ENCODE assay signal across 10 mouse cellular contexts in the genomic region with DNA sequence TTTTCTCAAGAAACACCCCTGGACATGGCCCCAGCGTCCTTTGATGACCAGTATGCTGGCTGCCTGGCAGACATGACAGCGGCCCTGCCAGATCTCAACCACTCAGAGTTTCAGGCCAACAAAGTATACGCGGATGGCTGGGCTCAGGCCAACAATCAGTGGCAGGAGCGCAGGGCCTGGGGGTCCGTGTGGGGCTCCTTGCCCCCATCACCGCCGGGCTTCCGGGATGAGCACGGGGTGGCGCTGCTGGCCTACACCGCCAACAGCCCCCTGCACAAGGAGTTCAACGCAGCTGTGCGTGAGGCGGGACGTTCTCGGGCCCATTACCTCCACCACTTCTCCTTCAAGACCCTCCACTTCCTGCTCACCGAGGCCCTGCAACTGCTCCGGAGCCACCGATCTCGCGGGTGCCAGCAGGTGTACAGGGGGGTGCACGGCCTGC. TPM values are rescaled to one million over a fixed set of nuclear protein-coding genes. Genes with fewer than 3 reads are reported as not detected.
DNase-seq lines count a peak whose midpoint lies in the region; ATAC-seq and TF ChIP-seq lines count a peak whose summit lies in the region.
"Had no signal": no experiment of that assay in that cellular context is flagged by ENCODE, and none has a peak within 500 bp of the region (broad histone marks: within the 10 kb centered on the region; RNA-seq: fewer than 3 reads in every experiment).

No protein-coding gene starts in this region.

- WGBS in heart, embryonic 13.5 days: 5% methylated on average over 23 of the region's 23 CpGs
- WGBS in liver, embryonic 13.5 days (ENCODE audit: insufficient replicate concordance): 21% methylated on average over 23 of the region's 23 CpGs
- WGBS in stomach, embryonic 15.5 days: 11% methylated on average over 23 of the region's 23 CpGs

- H3K4me3 ChIP-seq in gastrocnemius, adult 2 months: peak overlapping the region; percentile 71
- H3K4me3 ChIP-seq in heart, embryonic 13.5 days: peak overlapping the region; percentile 49
- peak overlapping the region; percentile 32 for H3K4me3 ChIP-seq in liver, embryonic 13.5 days (replicated peaks)
- peak overlapping the region; percentile 32 for H3K4me3 ChIP-seq in stomach, embryonic 15.5 days (replicated peaks)

- no peak for TF ChIP-seq CTCF in gastrocnemius, adult 2 months (IDR thresholded peaks at IDR 0.05)

- ATAC-seq in heart, embryonic 13.5 days (ENCODE audit: extremely low read depth, insufficient number of reproducible peaks, low FRiP score, low TSS enrichment): no peak
- ATAC-seq in liver, embryonic 13.5 days (ENCODE audit: low read depth): no peak
- ATAC-seq in stomach, embryonic 15.5 days (ENCODE audit: insufficient read depth, low FRiP score, low read depth): peak; percentile 36; the same call in 1 of the 2 replicates

- intact Hi-C loops in gastrocnemius, adult 2 months (cut with DNase I): no loop called here

- peak; percentile 58 for DNase-seq in gastrocnemius, adult 2 months
- no peak for DNase-seq in gastrocnemius, adult 18-20 months (ENCODE audit: low spot score)
- peak; percentile 53 for DNase-seq in R1 (ENCODE audit: low read depth, low spot score)
- DNase-seq in liver, embryonic 13.5 days: no peak
- no peak for DNase-seq in right cerebral cortex, adult 18-20 months
- no peak for DNase-seq in yolk sac, embryonic 10.5 days (ENCODE audit: low spot score)

- no peaks in the 10 kb centered on the region for H3K36me3 ChIP-seq in heart, embryonic 13.5 days
- H3K36me3 ChIP-seq in liver, embryonic 13.5 days: no peaks in the 10 kb centered on the region
- no peaks in the 10 kb centered on the region for H3K36me3 ChIP-seq in stomach, embryonic 15.5 days

- H3K4me2 ChIP-seq in heart, embryonic 13.5 days: peak overlapping the region; percentile 73
- H3K4me2 ChIP-seq in liver, embryonic 13.5 days: peak overlapping the region; percentile 61
- H3K4me2 ChIP-seq in stomach, embryonic 15.5 days: peak overlapping the region; percentile 67

- H3K27me3 ChIP-seq in heart, embryonic 13.5 days (replicated peaks): no peaks in the 10 kb centered on the region
- no peaks in the 10 kb centered on the region for H3K27me3 ChIP-seq in liver, embryonic 13.5 days
- no peaks in the 10 kb centered on the region for H3K27me3 ChIP-seq in stomach, embryonic 15.5 days (replicated peaks)

- peak overlapping the region; percentile 67; the same call in 1 of the 2 replicates for H3K27ac ChIP-seq in gastrocnemius, adult 2 months
- H3K27ac ChIP-seq in heart, embryonic 13.5 days (replicated peaks): no peak overlapping the region
- no peak overlapping the region for H3K27ac ChIP-seq in liver, embryonic 13.5 days
- no peak overlapping the region for H3K27ac ChIP-seq in stomach, embryonic 15.5 days

- peaks cover 28% of the 10 kb centered on the region for H3K4me1 ChIP-seq in heart, embryonic 13.5 days
- peaks cover 27% of the 10 kb centered on the region for H3K4me1 ChIP-seq in liver, embryonic 13.5 days (replicated peaks)
- H3K4me1 ChIP-seq in stomach, embryonic 15.5 days: peaks cover 10% of the 10 kb centered on the region; the same call in 1 of the 2 replicates

- peak overlapping the region; percentile 78 for H3K9ac ChIP-seq in heart, embryonic 13.5 days
- H3K9ac ChIP-seq in liver, embryonic 13.5 days: peak overlapping the region; percentile 33
- peak overlapping the region; percentile 12; the same call in 1 of the 2 replicates for H3K9ac ChIP-seq in stomach, embryonic 15.5 days

- H3K9me3 ChIP-seq in heart, embryonic 13.5 days: no peaks in the 10 kb centered on the region
- no peaks in the 10 kb centered on the region for H3K9me3 ChIP-seq in liver, embryonic 13.5 days (replicated peaks)
- no peaks in the 10 kb centered on the region for H3K9me3 ChIP-seq in stomach, embryonic 15.5 days

RNA-seq across cellular contexts. Expression of a gene that starts 2.6 kb away (rescaled TPM):
- total RNA-seq in gastrocnemius, adult 2 months (2021): 10 to 100 TPM; 18.3 to 30.4 TPM
- total RNA-seq in gastrocnemius, adult 18-20 months (2021): 10 to 100 TPM; 28.7 to 33.6 TPM
- polyA plus RNA-seq in heart, embryonic 13.5 days (2015; fragmentation: Nextera tagmentation; extraction: Ambion mirVana): 0.83 and 1.5 TPM in 2 replicates
- polyA plus RNA-seq in liver, embryonic 13.5 days (2015; fragmentation: Nextera tagmentation; extraction: Ambion mirVana): 0.07 and 0.32 TPM in 2 replicates
- polyA plus RNA-seq in stomach, embryonic 15.5 days (2015; fragmentation: Nextera tagmentation; extraction: Ambion mirVana): 0.53 and 0.61 TPM in 2 replicates
- total RNA-seq: MEL had no signal

RNA-seq across cellular contexts. Expression of a gene that starts 5.2 kb away (rescaled TPM):
- total RNA-seq in gastrocnemius, adult 2 months (2021): 100 to 1,000 TPM; 480 to 491 TPM
- total RNA-seq in gastrocnemius, adult 18-20 months (2021): 100 to 1,000 TPM; 558 to 637 TPM
- 3.5 and 4.7 TPM in 2 replicates for polyA plus RNA-seq in heart, embryonic 13.5 days (2015; fragmentation: Nextera tagmentation; extraction: Ambion mirVana)
- 0.22 and 0.48 TPM in 2 replicates for polyA plus RNA-seq in liver, embryonic 13.5 days (2015; fragmentation: Nextera tagmentation; extraction: Ambion mirVana)
- polyA plus RNA-seq in stomach, embryonic 15.5 days (2015; fragmentation: Nextera tagmentation; extraction: Ambion mirVana): 0.48 and 1.2 TPM in 2 replicates
- total RNA-seq: MEL had no signal

RNA-seq across cellular contexts. Expression of a gene that starts 9.9 kb away (rescaled TPM):
- not detected for total RNA-seq in gastrocnemius, adult 2 months (2021)
- total RNA-seq in gastrocnemius, adult 18-20 months (2021): not detected
- 0.06 and 0.11 TPM in 2 replicates for polyA plus RNA-seq in heart, embryonic 13.5 days (2015; fragmentation: Nextera tagmentation; extraction: Ambion mirVana)
- polyA plus RNA-seq in liver, embryonic 13.5 days (2015; fragmentation: Nextera tagmentation; extraction: Ambion mirVana): not detected in 2 replicates
- polyA plus RNA-seq in stomach, embryonic 15.5 days (2015; fragmentation: Nextera tagmentation; extraction: Ambion mirVana): not detected in 2 replicates
- total RNA-seq: MEL had no signal

RNA-seq across cellular contexts. Expression of a gene that starts 23.8 kb away (rescaled TPM):
- 1 to 10 TPM in 1 of 2 experiments, under 1 TPM in 1; 0.10 to 1.3 TPM for total RNA-seq in gastrocnemius, adult 2 months (2021)
- total RNA-seq in gastrocnemius, adult 18-20 months (2021): under 1 TPM; 0.23 to 0.31 TPM
- polyA plus RNA-seq in heart, embryonic 13.5 days (2015; fragmentation: Nextera tagmentation; extraction: Ambion mirVana): not detected in 2 replicates
- not detected in 2 replicates for polyA plus RNA-seq in liver, embryonic 13.5 days (2015; fragmentation: Nextera tagmentation; extraction: Ambion mirVana)
- not detected in 2 replicates for polyA plus RNA-seq in stomach, embryonic 15.5 days (2015; fragmentation: Nextera tagmentation; extraction: Ambion mirVana)
- total RNA-seq: hematopoietic stem cell, adult 5-6 weeks; MEL had no signal

RNA-seq across cellular contexts. Expression of a gene that starts 41.2 kb away (rescaled TPM):
- 1 to 10 TPM in 1 of 2 experiments, under 1 TPM in 1; 0.50 to 1.2 TPM for total RNA-seq in gastrocnemius, adult 2 months (2021)
- under 1 TPM; 0.68 to 0.78 TPM for total RNA-seq in gastrocnemius, adult 18-20 months (2021)
- polyA plus RNA-seq in heart, embryonic 13.5 days (2015; fragmentation: Nextera tagmentation; extraction: Ambion mirVana): 0.91 and 1.0 TPM in 2 replicates
- 0.22 and 0.28 TPM in 2 replicates for polyA plus RNA-seq in liver, embryonic 13.5 days (2015; fragmentation: Nextera tagmentation; extraction: Ambion mirVana)
- 1.2 and 1.3 TPM in 2 replicates for polyA plus RNA-seq in stomach, embryonic 15.5 days (2015; fragmentation: Nextera tagmentation; extraction: Ambion mirVana)

Comparison
In these comparisons a context has a peak if more than half of its experiments do, and no peak if none do; other contexts are left out.
1. DNase-seq: peak in gastrocnemius, adult 2 months (single experiment) and R1 (single experiment); none in gastrocnemius, adult 18-20 months (single experiment), liver, embryonic 13.5 days (single experiment), right cerebral cortex, adult 18-20 months (single experiment) and yolk sac, embryonic 10.5 days (single experiment).
2. H3K9ac ChIP-seq: peak in every context shown above with its lines; median percentile 78 in heart, embryonic 13.5 days; 33 in liver, embryonic 13.5 days; 12 in stomach, embryonic 15.5 days.
3. Peak in every context shown above with its lines, with median percentiles within 50 percentile points of each other: H3K4me3 ChIP-seq and H3K4me2 ChIP-seq.